Mouse (Mus musculus) heart, adult 11 months (tissue): Measurements from ENCODE around the gene Gimap5.
A peak's percentile ranks its signal among the peaks of the same experiment; 100 is the strongest.

Source experiments
- DNase-seq: peaks from one replicate; pipeline ENCODE4 v3.0.0; 2022

Gene Gimap5

GRCm38 (mm10) chr6:48745959-48746889, at the start of gene Gimap5:
Gene Gimap5 (plus strand): TSS chr6:48746197.
- peak; percentile 98 for DNase-seq

GRCm38 (mm10) chr6:48696830-48697554, 49.0 kb upstream of the Gimap5 start:
- DNase-seq = peak; percentile 85

- DNase-seq = peak; percentile 89
These were observed 48.5 kb upstream of the Gimap5 start for GRCm38 (mm10) chr6:48697555-48697930.

GRCm38 (mm10) chr6:48698066-48698856, 47.7 kb upstream of the Gimap5 start:
- peak; percentile 86 for DNase-seq

GRCm38 (mm10) chr6:48698888-48699287, 47.1 kb upstream of the Gimap5 start:
- peak; percentile 92 for DNase-seq

- peak; percentile 98 for DNase-seq
These were observed 45.5 kb upstream of the Gimap5 start for GRCm38 (mm10) chr6:48700251-48701075.

- DNase-seq = peak; percentile 82
These were observed 43.9 kb upstream of the Gimap5 start for GRCm38 (mm10) chr6:48702146-48702545.

- DNase-seq = peak; percentile 89
These were observed 43.4 kb upstream of the Gimap5 start for GRCm38 (mm10) chr6:48702601-48703000.

GRCm38 (mm10) chr6:48704146-48704545, 41.9 kb upstream of the Gimap5 start:
- DNase-seq = peak; percentile 86

GRCm38 (mm10) chr6:48706130-48706529, 39.9 kb upstream of the Gimap5 start:
- DNase-seq = no peak

- DNase-seq = peak; percentile 87
These were observed 27.5 kb upstream of the Gimap5 start, which contains the start of the genes Gm28053 and Gimap7 for GRCm38 (mm10) chr6:48718455-48718854. Gene Gm28053 (plus strand): TSS chr6:48718607. Gene Gimap7 (plus strand): TSS chr6:48718621.

- peak; percentile 22 for DNase-seq
These were observed 25.7 kb upstream of the Gimap5 start for GRCm38 (mm10) chr6:48720326-48720725.

- peak; percentile 76 for DNase-seq
These were observed 22.5 kb upstream of the Gimap5 start for GRCm38 (mm10) chr6:48723468-48723867.

GRCm38 (mm10) chr6:48725476-48725875, 20.5 kb upstream of the Gimap5 start:
- DNase-seq = peak; percentile 98

- peak; percentile 53 for DNase-seq
These were observed 18.2 kb upstream of the Gimap5 start for GRCm38 (mm10) chr6:48727761-48728160.

- peak; percentile 93 for DNase-seq
These were observed 13.1 kb upstream of the Gimap5 start for GRCm38 (mm10) chr6:48732864-48733304.

GRCm38 (mm10) chr6:48733660-48734059, 12.3 kb upstream of the Gimap5 start:
- no peak for DNase-seq

GRCm38 (mm10) chr6:48737053-48737452, 8.9 kb upstream of the Gimap5 start:
- DNase-seq = no peak

- DNase-seq = peak; percentile 90
These were observed 8.3 kb upstream of the Gimap5 start for GRCm38 (mm10) chr6:48737688-48738087.

- DNase-seq = peak; percentile 98
These were observed 6.8 kb upstream of the Gimap5 start, which contains the start of gene Gimap1 for GRCm38 (mm10) chr6:48738961-48739779. Gene Gimap1 (plus strand): TSS chr6:48739054.

- DNase-seq = peak; percentile 64
These were observed 6.3 kb upstream of the Gimap5 start for GRCm38 (mm10) chr6:48739780-48740055.
